22 mouse cellular contexts compared by ENCODE assay signal in genomic region chr1:42489563-42489962, GRCm38 (mm10).
DNase-seq lines count a peak whose midpoint lies in the region; ATAC-seq lines count a peak whose summit lies in the region.
"Had no signal": no experiment of that assay in that cellular context is flagged by ENCODE, and none has a peak within 500 bp of the region (broad histone marks: within the 10 kb centered on the region; RNA-seq: fewer than 3 reads in every experiment).

No protein-coding gene starts in this region.

- no peaks in the 10 kb centered on the region for H3K27me3 ChIP-seq in kidney, embryonic 14.5 days (ENCODE audit: control insufficient read depth, insufficient read depth, low read length)
- no peaks in the 10 kb centered on the region for H3K27me3 ChIP-seq in midbrain, embryonic 11.5 days (ENCODE audit: control insufficient read depth, insufficient read depth, low read length)
- no peaks in the 10 kb centered on the region for H3K27me3 ChIP-seq in midbrain, embryonic 16.5 days (ENCODE audit: control insufficient read depth, insufficient read depth, low read depth, low read length)
- no peaks in the 10 kb centered on the region for H3K27me3 ChIP-seq in hindbrain, embryonic 11.5 days (ENCODE audit: control insufficient read depth, insufficient read depth, low read length)
- no peaks in the 10 kb centered on the region for H3K27me3 ChIP-seq in neural tube, embryonic 12.5 days (replicated peaks)
- H3K27me3 ChIP-seq: forebrain, embryonic 15.5 days had no signal

- H3K4me2 ChIP-seq in kidney, embryonic 14.5 days (replicated peaks; ENCODE audit: low read depth, low read length), result no peak overlapping the region
- H3K4me2 ChIP-seq in midbrain, embryonic 11.5 days, result no peak overlapping the region
- H3K4me2 ChIP-seq in midbrain, embryonic 16.5 days (ENCODE audit: low read length), result no peak overlapping the region
- H3K4me2 ChIP-seq in hindbrain, embryonic 11.5 days (replicated peaks; ENCODE audit: low read depth, low read length), result no peak overlapping the region
- H3K4me2 ChIP-seq in neural tube, embryonic 12.5 days (replicated peaks), result no peak overlapping the region
- H3K4me2 ChIP-seq: forebrain, embryonic 15.5 days; liver, embryonic 11.5 days had no signal

- ATAC-seq in kidney, embryonic 14.5 days (ENCODE audit: low FRiP score, low TSS enrichment), result peak; percentile 89
- ATAC-seq in midbrain, embryonic 11.5 days (ENCODE audit: low FRiP score), result no peak
- no peak for ATAC-seq in midbrain, embryonic 16.5 days
- peak; percentile 43 for ATAC-seq in hindbrain, embryonic 11.5 days (ENCODE audit: low FRiP score)
- peak; percentile 66 for ATAC-seq in neural tube, embryonic 12.5 days (ENCODE audit: low FRiP score, low read depth)
- ATAC-seq: forebrain, embryonic 15.5 days had no signal

- DNase-seq in kidney, postnatal 10 days, result no peak
- DNase-seq in midbrain, embryonic 11.5 days (ENCODE audit: low spot score, missing footprints), result peak; percentile 83
- peak; percentile 44 for DNase-seq in hindbrain, embryonic 11.5 days (ENCODE audit: low spot score)
- no peak for DNase-seq in layer of hippocampus, adult 18-20 months (ENCODE audit: low spot score in 2 of 2)
- no peak for DNase-seq in thymus, postnatal 4 days
- DNase-seq: adrenal gland, postnatal 36 days; B cell, adult 2 months; cerebellum, adult 18-20 months; cerebellum, postnatal 25 days; gastrocnemius, postnatal 25 days; kidney, adult 8-10 months; layer of hippocampus, adult 9-11 months; lung, adult 18-20 months; lung, postnatal 14 days had no signal

- WGBS in kidney, embryonic 14.5 days, result 18% methylated on average over 5 of the region's 5 CpGs
- WGBS in midbrain, embryonic 11.5 days, result 48% methylated on average over 5 of the region's 5 CpGs
- WGBS in midbrain, embryonic 16.5 days, result 47% methylated on average over 5 of the region's 5 CpGs
- 38% methylated on average over 5 of the region's 5 CpGs for WGBS in hindbrain, embryonic 11.5 days
- 21% methylated on average over 5 of the region's 5 CpGs for WGBS in neural tube, embryonic 12.5 days

- no peaks in the 10 kb centered on the region for H3K36me3 ChIP-seq in kidney, embryonic 14.5 days (ENCODE audit: control insufficient read depth, insufficient read depth, low read length)
- H3K36me3 ChIP-seq in midbrain, embryonic 11.5 days (ENCODE audit: control insufficient read depth, insufficient read depth, low read length), result no peaks in the 10 kb centered on the region
- H3K36me3 ChIP-seq in midbrain, embryonic 16.5 days (ENCODE audit: control insufficient read depth, insufficient read depth, low read length), result no peaks in the 10 kb centered on the region
- no peaks in the 10 kb centered on the region for H3K36me3 ChIP-seq in hindbrain, embryonic 11.5 days (ENCODE audit: control insufficient read depth, insufficient read depth, low read length)
- H3K36me3 ChIP-seq in neural tube, embryonic 12.5 days, result no peaks in the 10 kb centered on the region
- H3K36me3 ChIP-seq: forebrain, embryonic 15.5 days had no signal

- no peak overlapping the region for H3K27ac ChIP-seq in kidney, embryonic 14.5 days (ENCODE audit: low read depth, low read length)
- H3K27ac ChIP-seq in midbrain, embryonic 11.5 days (ENCODE audit: low read depth, low read length), result no peak overlapping the region
- H3K27ac ChIP-seq in midbrain, embryonic 16.5 days (ENCODE audit: low read length), result no peak overlapping the region
- peak overlapping the region; percentile 37; the same call in 1 of the 2 replicates for H3K27ac ChIP-seq in hindbrain, embryonic 11.5 days (ENCODE audit: low read depth, low read length)
- no peak overlapping the region for H3K27ac ChIP-seq in neural tube, embryonic 12.5 days
- H3K27ac ChIP-seq: forebrain, embryonic 15.5 days; left cerebral cortex, adult 2 months had no signal

- no peak overlapping the region for H3K4me3 ChIP-seq in kidney, embryonic 14.5 days (ENCODE audit: low read length)
- H3K4me3 ChIP-seq in midbrain, embryonic 11.5 days (ENCODE audit: low read depth, low read length), result no peak overlapping the region
- no peak overlapping the region for H3K4me3 ChIP-seq in midbrain, embryonic 16.5 days (ENCODE audit: low read depth, low read length)
- H3K4me3 ChIP-seq in hindbrain, embryonic 11.5 days (ENCODE audit: low read depth, low read length), result no peak overlapping the region
- H3K4me3 ChIP-seq in neural tube, embryonic 12.5 days, result no peak overlapping the region
- H3K4me3 ChIP-seq: forebrain, embryonic 15.5 days; left cerebral cortex, adult 2 months; megakaryocyte, embryonic 14.5 days; myocyte had no signal

- peaks cover 7% of the 10 kb centered on the region; the same call in 1 of the 2 replicates for H3K4me1 ChIP-seq in kidney, embryonic 14.5 days (ENCODE audit: control insufficient read depth, insufficient read depth, low read length)
- H3K4me1 ChIP-seq in midbrain, embryonic 11.5 days (ENCODE audit: control insufficient read depth, insufficient read depth, low read length), result peaks cover 23% of the 10 kb centered on the region
- peaks cover 13% of the 10 kb centered on the region for H3K4me1 ChIP-seq in midbrain, embryonic 16.5 days (ENCODE audit: control insufficient read depth, insufficient read depth, low read length)
- peaks cover 7% of the 10 kb centered on the region for H3K4me1 ChIP-seq in hindbrain, embryonic 11.5 days (replicated peaks; ENCODE audit: control insufficient read depth, insufficient read depth, low read length)
- H3K4me1 ChIP-seq in neural tube, embryonic 12.5 days, result peaks cover 25% of the 10 kb centered on the region
- H3K4me1 ChIP-seq: megakaryocyte, embryonic 14.5 days had no signal

- no peak overlapping the region for H3K9ac ChIP-seq in kidney, embryonic 14.5 days (ENCODE audit: low read depth, low read length)
- no peak overlapping the region for H3K9ac ChIP-seq in midbrain, embryonic 11.5 days (ENCODE audit: low read length)
- H3K9ac ChIP-seq in midbrain, embryonic 16.5 days (ENCODE audit: low read depth, low read length), result no peak overlapping the region
- H3K9ac ChIP-seq in hindbrain, embryonic 11.5 days (ENCODE audit: low read depth, low read length), result no peak overlapping the region
- no peak overlapping the region for H3K9ac ChIP-seq in neural tube, embryonic 12.5 days
- H3K9ac ChIP-seq: forebrain, embryonic 15.5 days had no signal

- H3K9me3 ChIP-seq in kidney, embryonic 14.5 days (ENCODE audit: control insufficient read depth, low read length), result no peaks in the 10 kb centered on the region
- H3K9me3 ChIP-seq in midbrain, embryonic 11.5 days (ENCODE audit: control insufficient read depth, low read length), result no peaks in the 10 kb centered on the region
- no peaks in the 10 kb centered on the region for H3K9me3 ChIP-seq in midbrain, embryonic 16.5 days (replicated peaks; ENCODE audit: control insufficient read depth, low read length, poor library complexity, severe bottlenecking)
- no peaks in the 10 kb centered on the region for H3K9me3 ChIP-seq in hindbrain, embryonic 11.5 days (ENCODE audit: control insufficient read depth, low read length)
- no peaks in the 10 kb centered on the region for H3K9me3 ChIP-seq in neural tube, embryonic 12.5 days
- H3K9me3 ChIP-seq: forebrain, embryonic 15.5 days had no signal

Comparison
In these comparisons a context has a peak if more than half of its experiments do, and no peak if none do; other contexts are left out.
1. ATAC-seq: peak in kidney, embryonic 14.5 days (single experiment), hindbrain, embryonic 11.5 days (single experiment) and neural tube, embryonic 12.5 days (single experiment); none in midbrain, embryonic 11.5 days (single experiment) and midbrain, embryonic 16.5 days (single experiment).
2. DNase-seq: peak in midbrain, embryonic 11.5 days (single experiment) and hindbrain, embryonic 11.5 days (single experiment); none in kidney, postnatal 10 days (single experiment), layer of hippocampus, adult 18-20 months (0 of 2) and thymus, postnatal 4 days (single experiment).